Mouse (Mus musculus) left cerebral cortex, postnatal 14 days (tissue): ENCODE results near the gene Gkn3. TPM values are rescaled to one million over a fixed set of nuclear protein-coding genes. Genes with fewer than 3 reads are reported as not detected.
A peak's percentile ranks its signal among the peaks of the same experiment; 100 is the strongest.

Experiments
- DNase-seq, 2 experiments: peaks; one replicate each; pipeline ENCODE4 v3.0.0; 2021 to 2022; ENCODE audit warnings: low spot score in 2 of 2, mixed read lengths in 1 of 2
- intact Hi-C: fragments of 180-260 bp; cut with DNase I; formaldehyde crosslinking; loops from one replicate; pipeline ENCODE4 v1.15.1; 2025
- long read RNA-seq, 2 experiments: library from polyadenylated mRNA; stranded (forward); transcript quantifications; one replicate each; pipeline ENCODE4 v2.0.0; 2021
- total RNA-seq, 2 experiments: library from RNA; stranded (reverse); gene quantifications; 2 replicates each; pipeline ENCODE4 v1.2.3; 2021

The Gkn3 gene
- 1 to 10 TPM; 3.9 TPM for total RNA-seq
- long read RNA-seq, experiment 1, partial matches to known transcripts, result 0 of 3 reads
- long read RNA-seq, experiment 1, other reads (novel, unspliced or antisense), result 0 of 3 reads
- long read RNA-seq, experiment 2, partial matches to known transcripts, result 1 of 4 reads
- long read RNA-seq, experiment 2, other reads (novel, unspliced or antisense), result 0 of 4 reads

DNA sequence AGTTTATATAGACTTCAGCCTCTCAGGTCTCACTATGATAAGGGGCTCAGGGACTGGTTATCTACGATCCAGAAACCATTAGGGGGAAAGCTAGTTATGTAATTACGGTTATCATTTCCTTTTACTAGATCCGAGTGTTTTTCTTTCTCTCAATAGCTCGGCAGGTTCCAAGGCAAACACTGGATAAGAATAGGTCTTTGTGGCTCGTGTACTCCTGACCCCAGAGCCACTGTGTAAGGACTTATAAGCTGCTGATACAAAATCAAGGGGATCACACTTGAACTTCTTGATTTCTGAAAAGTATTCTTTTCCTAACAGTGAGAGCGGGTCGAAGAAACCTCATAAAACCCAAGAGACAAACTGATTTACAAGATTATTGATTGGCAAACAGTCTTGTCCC is at the start of gene Gkn3:
Gkn3 (minus strand) TSS at position 59 of the 400 bp plus-strand sequence.
- no peak for DNase-seq
- intact Hi-C loops, result no loop called here

DNA sequence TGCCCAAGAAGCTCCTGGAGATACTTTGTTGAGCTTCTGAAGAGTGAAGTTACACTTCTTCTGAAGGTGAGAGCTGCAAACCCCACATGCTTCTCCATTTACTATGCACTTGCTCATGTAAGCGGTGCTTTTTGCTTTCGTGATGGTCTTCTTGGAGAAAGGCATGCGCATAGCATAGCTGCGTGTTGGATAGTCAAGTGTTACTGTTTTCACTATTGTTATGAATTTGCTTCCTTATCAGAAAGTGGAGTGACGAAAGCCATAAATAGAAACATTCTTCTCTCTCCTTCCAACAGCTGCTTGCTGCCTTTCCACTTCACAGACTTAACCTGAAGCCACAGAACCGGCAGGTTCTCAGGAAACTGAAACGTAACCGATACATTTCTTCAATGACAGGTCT is 48.0 kb upstream of the Gkn3 start:
- intact Hi-C loops, result no loop called here
- no peak for DNase-seq

DNA sequence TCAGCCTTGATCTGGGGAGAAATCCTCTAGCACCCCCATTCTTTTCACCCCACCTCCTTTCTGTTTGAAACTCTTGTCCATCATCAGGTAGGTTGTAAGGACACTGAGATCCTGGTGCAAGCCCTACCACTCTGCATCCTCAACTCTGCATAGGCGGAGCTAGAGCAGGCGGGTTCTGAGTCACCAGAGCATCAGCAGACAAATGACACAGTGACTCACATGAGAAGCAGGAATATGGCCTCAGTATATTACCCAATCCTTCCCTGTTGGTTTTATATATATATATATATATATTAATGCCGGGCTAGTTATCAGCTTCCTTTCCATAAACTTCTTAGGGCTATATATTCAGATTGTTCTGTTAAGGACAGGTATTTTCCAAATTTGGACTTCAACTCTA is 47.1 kb upstream of the Gkn3 start:
- intact Hi-C loops, result no loop called here
- DNase-seq, result no peak

DNA sequence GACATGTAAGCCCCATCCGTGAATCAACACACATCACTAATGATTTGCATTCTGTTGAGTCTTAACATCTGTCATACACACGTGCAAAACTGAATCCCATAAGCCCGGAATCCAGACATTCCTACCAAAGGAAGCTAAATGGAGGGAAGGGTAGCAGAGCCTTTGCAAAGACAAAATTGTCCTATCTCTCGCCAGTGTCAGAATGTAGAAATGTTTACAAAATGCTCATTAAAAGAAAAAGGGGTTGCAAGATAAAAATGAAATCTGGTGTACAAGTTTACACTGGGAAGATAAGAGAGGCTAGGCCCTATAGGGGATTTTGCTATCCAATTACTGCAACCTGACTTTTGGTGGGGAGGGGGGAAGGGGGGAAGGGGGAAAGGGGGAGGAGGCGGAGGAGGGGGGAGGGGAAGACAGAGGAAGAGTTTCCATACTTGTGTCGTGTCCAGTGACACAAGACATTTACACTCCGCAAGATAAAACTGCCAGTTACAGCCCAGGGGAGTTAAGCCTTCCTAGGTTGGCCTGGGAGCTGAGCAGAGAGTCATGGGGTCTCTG is 39.8 kb upstream of the Gkn3 start, which contains the start of gene Bmp10:
Bmp10 (plus strand) TSS at position 508 of the 558 bp plus-strand sequence.
- intact Hi-C loops, result no loop called here
- DNase-seq, result no peak

DNA sequence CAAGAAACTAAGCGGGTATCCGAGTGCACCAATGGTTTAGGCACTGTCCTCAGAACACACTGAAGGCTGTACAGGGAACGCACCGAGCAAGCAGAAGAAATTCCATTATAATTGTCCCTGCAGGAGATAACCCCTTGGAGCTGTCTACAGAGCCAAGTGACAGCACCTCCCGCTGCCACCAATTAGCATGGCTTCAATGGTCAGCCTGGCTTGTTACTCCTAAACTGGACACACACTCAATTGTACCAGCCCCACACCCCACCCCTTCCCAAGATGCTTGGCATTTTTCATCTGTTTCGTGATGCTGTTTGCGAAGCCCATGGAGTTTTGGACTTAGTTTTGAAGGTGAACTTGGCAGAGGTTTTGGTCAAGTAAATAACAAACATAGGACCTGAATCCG is 38.9 kb upstream of the Gkn3 start:
- intact Hi-C loops, result no loop called here

DNA sequence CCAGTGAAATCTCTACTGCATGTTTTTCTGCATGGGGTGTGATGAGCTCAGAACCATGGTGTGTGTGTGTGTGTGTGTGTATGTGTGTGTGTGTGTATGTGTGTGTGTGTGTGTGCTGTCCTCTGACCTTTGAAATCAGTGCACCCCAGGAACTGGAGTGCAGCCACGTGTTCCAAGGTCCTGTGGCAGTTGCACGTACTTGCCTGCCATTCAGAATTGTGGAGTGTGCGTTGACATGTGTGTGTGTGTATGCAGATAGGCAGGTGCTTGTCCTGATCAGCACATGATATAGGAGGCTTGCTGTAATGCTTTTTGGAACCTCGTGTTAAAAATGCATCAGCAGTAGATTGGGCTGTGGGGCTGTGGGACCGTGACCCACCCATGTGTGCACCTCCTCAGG is 38.2 kb upstream of the Gkn3 start:
- DNase-seq, result no peak
- intact Hi-C loops, result no loop called here

More for the DNA sequence above, 38.9 kb upstream of the Gkn3 start:
- no peak for DNase-seq

DNA sequence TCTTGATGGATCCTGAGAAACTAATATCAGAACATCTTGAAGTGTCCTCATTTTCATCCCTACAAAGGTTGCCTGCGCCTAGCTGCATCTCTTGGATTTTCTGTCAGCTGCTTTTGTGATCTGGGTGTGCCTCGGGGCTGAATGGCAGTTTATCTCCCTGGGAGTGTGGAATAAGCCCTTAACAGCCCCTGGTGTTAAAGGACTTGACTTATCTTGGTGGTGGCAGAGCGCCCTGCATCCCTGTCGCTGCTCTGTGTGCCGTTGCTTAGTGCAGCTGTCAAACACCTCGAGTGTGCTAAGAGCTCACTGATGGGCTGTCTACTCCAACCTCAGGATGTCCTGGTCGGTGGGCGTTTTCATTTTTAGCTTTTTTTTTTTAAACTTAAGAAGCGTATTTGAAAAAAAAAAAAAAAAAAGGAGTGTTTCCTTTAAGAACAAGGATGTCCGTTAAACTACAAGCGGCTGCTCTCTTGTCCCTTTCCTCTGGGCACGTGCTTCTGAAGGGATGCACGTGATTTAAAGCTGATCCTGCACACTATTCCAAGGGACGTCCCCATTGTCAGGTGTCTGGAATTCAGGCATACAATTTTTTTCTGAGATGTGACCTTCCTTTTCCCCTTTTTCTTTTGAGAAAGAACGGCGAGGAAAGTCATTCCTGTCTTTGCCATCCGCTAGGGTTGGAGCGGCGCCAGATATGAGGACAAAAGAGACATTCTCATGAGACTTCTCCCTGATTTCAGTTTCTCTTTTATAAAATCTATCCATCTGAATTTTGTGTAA is 35.5 kb upstream of the Gkn3 start:
- peak in 1 of 2 experiments; percentile 29 for DNase-seq
- intact Hi-C loops, result no loop called here

DNA sequence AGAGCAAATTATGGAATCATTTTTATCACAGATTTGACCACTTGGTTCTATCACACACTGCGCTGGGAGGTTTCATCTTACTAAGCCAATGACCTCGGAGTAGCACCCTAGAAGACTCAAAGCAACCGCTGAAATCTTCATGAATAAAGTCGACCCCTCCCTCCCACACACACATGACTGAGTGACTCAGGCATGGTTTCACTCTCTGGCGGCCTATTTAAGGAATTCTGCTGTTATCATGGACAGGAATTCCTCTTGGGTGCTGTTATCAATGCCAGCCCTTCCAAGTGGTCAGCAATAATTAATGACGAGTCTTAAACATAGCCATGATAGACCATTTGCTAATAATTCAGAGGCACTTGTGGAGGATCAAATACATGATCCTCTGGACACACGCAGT is 33.6 kb upstream of the Gkn3 start:
- no peak for DNase-seq
- intact Hi-C loops, result no loop called here

DNA sequence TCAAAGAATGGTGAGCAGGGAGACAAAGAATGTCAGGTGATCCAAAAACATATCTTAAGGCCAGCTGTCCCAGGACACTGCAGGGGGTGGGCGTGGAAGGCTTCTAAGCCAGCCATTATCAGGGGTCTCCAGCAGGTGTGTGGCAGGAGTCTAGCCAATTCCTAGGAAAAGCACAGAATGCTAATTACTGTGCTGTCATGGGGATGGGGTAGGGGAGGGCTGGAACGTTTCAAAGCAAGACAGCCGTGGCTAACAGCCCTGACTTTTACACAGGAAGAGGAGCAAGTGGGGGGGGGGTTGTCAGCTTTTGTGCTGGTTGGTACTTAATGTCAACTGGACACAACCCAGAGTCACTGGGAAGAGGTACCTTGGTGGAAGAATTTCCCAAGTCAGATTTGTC is 23.3 kb upstream of the Gkn3 start:
- intact Hi-C loops, result no loop called here
- no peak for DNase-seq

DNA sequence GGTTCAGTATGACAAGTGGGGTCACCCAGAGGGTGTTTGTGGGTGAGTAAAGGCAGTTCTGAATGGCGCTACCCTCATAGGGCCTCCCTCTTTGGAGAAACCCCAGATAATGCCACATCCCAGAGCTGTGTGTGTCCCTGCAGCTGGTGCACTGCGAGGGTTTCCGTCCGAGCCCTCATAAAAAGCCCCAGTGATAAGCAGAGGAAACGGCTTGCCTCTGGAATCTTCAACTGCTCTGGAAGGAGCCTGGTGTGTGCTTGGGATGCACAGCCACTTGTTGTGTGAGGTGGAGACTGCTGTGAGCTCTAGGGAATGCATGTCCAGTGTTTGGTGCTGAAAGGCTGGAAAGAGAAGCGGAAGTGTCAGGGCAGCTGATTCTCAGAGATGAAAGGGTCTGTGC is 12.7 kb upstream of the Gkn3 start:
- DNase-seq, result no peak
- intact Hi-C loops, result no loop called here

DNA sequence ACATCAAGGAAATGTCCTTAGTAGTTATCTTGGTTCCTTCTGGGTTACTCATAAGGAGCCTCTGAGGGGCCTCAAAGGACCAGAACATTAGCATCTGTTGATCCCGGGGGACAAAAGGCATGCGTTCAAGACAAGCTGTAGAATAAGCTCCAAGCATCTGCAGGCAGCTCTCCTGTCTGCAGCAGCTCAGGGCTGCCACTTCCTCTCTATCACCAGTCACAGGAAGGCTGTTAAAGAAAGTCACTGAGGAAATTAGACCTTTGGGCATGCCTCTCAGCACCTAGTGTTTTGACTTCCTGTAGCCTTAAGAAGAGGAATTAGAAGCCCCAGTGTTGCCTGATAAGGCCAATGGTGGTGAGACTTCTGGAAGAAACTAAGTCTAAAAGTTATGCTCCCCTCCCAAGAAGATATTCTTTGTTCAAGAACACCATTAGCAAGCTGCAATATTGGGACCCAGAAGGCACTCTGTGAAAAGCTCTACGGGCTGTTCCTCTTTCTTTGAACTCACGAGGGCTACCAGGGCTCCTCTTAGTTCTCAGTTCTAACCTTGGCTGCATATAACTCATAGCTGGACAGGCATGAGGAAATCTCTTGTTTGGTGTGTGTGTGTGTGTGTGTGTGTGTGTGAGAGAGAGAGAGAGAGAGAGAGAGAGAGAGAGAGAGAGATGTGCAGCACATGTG is 11.3 kb upstream of the Gkn3 start:
- intact Hi-C loops, result loop anchor here (5.0 kb wide), 2 partner anchors 47 to 122 kb away; no protein-coding TSS in a partner anchor
- no peak for DNase-seq

DNA sequence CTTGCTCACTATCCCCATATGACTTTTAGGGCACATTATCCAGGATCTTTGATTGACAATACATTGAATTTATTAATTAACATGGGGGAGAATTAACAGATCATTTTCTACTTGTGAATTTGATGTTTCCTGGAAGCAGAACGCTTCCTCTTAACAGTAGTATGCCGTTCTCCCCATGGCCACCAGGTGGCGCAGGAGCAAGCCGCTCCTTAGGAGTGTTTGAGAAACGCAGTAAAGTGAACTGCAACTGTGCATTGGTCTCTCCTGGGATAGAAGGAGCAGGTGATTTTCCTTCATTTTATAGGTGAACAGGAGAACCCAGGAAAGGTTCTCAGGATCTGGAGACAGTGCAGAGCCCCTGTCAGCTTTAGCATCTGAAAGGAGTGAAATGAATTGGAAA is 10.4 kb upstream of the Gkn3 start:
- peak; percentile 57 to 84 for DNase-seq
- intact Hi-C loops, result loop anchor here (5.0 kb wide), 2 partner anchors 48 to 123 kb away; no protein-coding TSS in a partner anchor

DNA sequence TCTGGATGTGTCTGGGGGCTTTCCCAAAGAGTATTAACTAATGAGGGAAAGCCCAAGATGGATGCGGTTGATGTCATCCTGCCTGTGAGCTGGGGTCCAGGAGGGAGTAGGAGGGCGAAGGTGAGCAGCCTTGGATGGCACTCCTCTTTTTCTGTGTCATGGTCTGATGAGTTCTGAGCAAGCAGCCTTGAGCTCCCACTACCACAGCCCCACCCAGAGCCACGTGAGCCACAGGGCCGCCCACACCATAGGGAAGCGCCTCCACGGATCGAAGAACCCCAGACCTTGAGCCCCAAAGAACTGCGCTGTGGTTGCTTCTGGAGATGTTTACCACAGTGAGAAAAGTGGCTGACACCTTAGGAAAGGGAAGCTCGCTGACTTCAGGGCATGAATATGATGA is 6.0 kb upstream of the Gkn3 start:
- no peak for DNase-seq
- intact Hi-C loops, result loop anchor here (5.0 kb wide), 2 partner anchors 53 to 128 kb away; no protein-coding TSS in a partner anchor

DNA sequence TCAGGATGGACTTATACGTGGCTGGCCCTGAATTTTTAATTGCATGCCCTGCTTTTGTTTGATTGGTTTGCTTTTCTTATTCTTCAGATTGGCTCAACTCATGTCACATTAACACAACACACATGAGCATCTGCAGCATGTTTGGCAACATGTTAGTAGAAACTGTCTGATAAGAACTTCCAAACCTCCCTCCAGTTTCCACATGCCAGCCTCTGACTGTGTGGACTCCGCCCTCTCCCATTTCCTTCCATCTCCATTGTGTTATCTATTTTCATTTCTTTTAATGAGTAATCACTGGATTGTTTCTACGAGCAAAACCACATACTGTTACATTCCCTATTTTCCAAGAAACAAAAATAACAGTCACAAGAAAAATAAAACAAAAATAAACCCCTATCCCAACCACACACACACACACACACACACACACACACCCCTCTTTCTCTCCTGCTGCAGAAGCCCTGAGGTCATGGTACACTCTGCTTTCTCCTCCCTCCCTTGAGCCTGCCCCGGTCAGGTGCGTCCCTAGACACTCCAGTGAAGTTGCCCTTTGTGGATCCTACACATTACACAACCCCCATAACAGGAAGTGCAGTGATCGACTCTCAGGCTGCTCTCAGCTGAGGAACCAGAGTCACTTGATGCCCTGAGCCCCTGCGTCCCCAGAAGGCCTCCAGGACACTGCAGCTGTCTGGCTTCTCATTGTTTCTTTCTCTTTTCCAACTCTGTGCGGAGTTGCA is 4.9 kb upstream of the Gkn3 start:
- no peak for DNase-seq
- intact Hi-C loops, result no loop called here

DNA sequence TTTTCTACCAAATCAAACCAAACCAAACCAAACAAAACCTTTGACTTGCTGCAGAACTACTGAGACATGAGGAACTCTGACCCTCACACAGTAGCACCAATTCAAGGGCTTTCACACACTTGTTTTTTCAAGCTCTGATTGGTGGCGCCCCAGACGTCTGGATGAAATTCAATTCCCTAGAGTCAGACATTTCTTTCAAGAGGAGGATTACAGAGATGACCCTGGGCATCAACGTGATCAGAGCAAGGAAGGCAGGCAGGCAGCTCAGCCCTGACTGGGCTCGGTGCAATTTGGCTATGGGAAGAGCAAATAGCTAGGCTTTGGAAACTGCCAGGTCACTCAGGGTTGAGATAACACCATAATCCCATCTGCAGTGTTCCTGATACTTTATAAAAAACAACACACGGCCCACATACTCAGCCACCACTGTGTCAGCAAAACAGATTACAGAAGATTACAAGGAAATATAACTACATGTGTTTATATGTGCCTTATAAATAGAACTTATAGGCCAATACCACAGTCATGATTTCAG is 787 bp upstream of the Gkn3 start:
- intact Hi-C loops, result no loop called here
- no peak for DNase-seq

DNA sequence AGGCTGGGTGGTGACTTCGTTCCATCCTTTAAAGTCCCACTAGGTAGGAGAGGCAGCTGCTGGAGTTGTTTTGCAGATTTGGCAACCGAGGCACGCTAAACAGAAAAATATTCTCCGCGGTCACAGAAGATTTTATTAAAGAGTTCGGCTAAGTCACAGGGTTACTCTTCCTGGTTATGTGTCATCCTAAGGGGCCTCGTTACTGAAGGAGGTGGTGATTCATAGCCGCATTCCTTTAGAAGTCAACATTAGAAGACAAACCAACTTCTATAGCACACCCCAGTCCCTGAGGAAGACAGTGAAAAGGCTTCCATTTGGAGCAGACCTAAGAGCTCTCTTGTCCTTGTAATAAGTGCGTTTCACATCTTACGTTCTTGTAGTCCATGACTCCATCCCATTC is 2.1 kb downstream of the Gkn3 start:
- no peak for DNase-seq
- intact Hi-C loops, result loop anchor here (1.0 to 2.0 kb wide), 2 partner anchors 52 to 285 kb away; partner anchors contain the start of gene Antxr1

DNA sequence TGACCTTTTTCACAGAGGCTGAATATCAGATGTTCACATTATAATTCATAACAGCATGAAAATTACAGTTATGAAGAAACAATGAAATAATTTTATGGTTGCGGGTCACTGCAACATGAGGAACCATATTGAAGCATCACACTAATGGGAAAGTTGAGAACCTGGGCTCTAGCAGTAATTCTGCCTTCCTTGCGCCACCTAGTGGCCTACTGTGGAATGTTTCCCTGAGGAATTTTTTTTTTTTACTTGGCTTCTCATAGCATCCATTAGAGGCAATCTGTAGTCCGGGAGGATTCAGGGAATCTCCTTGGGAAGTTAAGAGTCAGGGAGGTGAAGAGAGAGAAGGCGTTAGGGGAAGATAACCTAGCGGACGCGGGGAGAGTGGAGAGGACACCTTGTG is 2.5 kb downstream of the Gkn3 start:
- intact Hi-C loops, result loop anchor here (1.0 to 2.0 kb wide), 2 partner anchors 51 to 285 kb away; partner anchors contain the start of gene Antxr1
- peak; percentile 81 to 87 for DNase-seq

DNA sequence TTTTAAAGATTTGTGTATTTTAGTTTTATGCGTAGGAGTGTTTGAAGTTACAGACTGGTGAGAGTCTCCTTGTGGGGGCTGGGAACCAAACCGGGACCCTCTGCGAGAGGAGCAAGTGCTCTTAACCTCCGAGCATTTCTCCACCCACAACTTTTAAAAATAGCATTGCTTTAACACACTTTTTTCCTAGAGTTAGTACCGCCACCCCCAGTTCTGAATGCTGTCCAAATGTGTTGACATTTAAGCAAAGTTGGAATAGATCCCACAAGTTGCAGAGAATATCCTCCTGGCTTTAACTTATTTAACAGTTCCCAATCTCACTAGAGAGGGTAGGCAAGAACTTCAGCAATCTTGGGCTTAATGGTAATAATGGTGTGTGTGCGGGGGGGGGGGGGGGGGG is 4.0 kb downstream of the Gkn3 start:
- DNase-seq, result peak; percentile 40 to 76

More for the DNA sequence above, 4.0 kb downstream of the Gkn3 start:
- intact Hi-C loops, result no loop called here
